Mouse (Mus musculus) liver, embryonic 12.5 days (tissue): ENCODE measurements around the gene 2310061I04Rik. TPM values are rescaled to one million over a fixed set of nuclear protein-coding genes. Genes with fewer than 3 reads are reported as not detected.
A peak's percentile ranks its signal among the peaks of the same experiment; 100 is the strongest.

Source experiments
- ATAC-seq: fragments of 200-750 bp; cut with Nextera tagmentation; 2 replicates; pipeline ENCODE4 v1.8.0; 2017; ENCODE audit warnings: moderate number of reproducible peaks, mild to moderate bottlenecking, moderate library complexity
- H3K27ac ChIP-seq: fragments of 300-500 bp; sonication (generic); 2 replicates; pipeline ENCODE4 v1.5.1; 2016; ENCODE audit warnings: mild to moderate bottlenecking
- H3K27me3 ChIP-seq: fragments of 300-500 bp; sonication (generic); replicated peaks from 2 replicates; pipeline ENCODE4 v1.6.1; 2016; ENCODE audit warnings: mild to moderate bottlenecking, moderate library complexity
- H3K36me3 ChIP-seq: fragments of 300-500 bp; sonication (generic); 2 replicates; pipeline ENCODE4 v1.6.1; 2016; ENCODE audit warnings: mild to moderate bottlenecking, moderate library complexity
- H3K4me1 ChIP-seq: fragments of 300-500 bp; sonication (generic); 2 replicates; pipeline ENCODE4 v1.6.1; 2016
- H3K4me2 ChIP-seq: fragments of 300-500 bp; sonication (generic); 2 replicates; pipeline ENCODE4 v1.6.1; 2016; ENCODE audit warnings: mild to moderate bottlenecking, moderate library complexity
- H3K4me3 ChIP-seq: fragments of 300-500 bp; sonication (generic); 2 replicates; pipeline ENCODE4 v1.5.1; 2016; ENCODE audit warnings: mild to moderate bottlenecking, moderate library complexity
- H3K9ac ChIP-seq: fragments of 300-500 bp; sonication (generic); 2 replicates; pipeline ENCODE4 v1.6.1; 2016; ENCODE audit warnings: mild to moderate bottlenecking, moderate library complexity
- H3K9me3 ChIP-seq: fragments of 300-500 bp; sonication (generic); replicated peaks from 2 replicates; pipeline ENCODE4 v1.6.1; 2016; ENCODE audit warnings: mild to moderate bottlenecking, moderate library complexity
- WGBS: fragments of 180-500 bp; shearing (Covaris S2); methylation state at CpG from one replicate; pipeline ENCODE4 v1.1.7; 2016; ENCODE audit not compliant: insufficient replicate concordance; 5-methylcytosine and 5-hydroxymethylcytosine counted together
- polyA plus RNA-seq: library from polyadenylated mRNA; unstranded; fragments of >200 nt; fragmentation: Nextera tagmentation; extraction: Ambion mirVana; gene quantifications from 2 replicates; pipeline ENCODE4 v1.2.1, GENCODE M21; 2016

Gene 2310061I04Rik
- polyA plus RNA-seq, 1 experiment from 2014 or later, result 20.2 TPM

DNA sequence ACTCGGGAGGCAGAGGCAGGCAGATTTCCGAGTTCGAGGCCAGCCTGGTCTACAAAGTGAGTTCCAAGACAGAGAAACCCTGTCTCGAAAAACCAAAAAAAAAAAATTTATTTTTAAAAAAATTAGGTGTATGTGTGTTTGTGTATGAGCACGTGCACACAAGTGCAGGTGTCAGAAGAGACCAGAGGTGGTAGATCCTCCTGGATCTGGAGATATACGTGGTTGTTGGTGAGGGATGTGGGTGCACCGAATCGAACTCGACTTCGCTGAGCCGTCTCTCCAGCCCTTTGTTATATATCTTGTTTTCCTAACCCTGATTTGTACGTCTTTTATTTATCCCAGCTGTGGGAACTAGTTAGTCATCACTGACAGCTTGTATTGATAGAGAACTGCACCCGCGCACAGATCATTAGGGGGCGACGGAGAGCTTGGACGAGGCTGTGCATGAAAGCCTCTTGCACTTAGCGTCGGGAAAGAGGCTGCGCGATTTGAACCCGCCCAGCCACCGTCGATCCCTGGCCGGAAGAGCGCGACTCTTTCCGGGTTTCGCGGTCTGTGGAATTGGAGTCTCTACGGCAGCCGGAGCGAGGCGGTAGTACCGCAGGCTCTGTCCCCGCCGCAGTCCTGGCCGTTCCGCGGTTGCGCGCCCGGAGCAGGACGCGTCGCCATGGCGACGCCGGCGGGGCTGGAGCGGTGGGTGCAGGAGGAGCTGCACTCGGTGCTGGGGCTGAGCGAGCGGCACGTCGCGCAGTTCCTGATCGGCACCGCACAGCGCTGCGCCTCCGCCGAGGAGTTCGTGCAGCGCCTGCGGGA lies 17.8 kb downstream of the 2310061I04Rik start, which contains the start of gene Dhx16:
TSS of gene Dhx16 (plus strand) at position 575 of the 813 bp plus-strand sequence.
- WGBS, result 6% methylated on average over 66 of the region's 66 CpGs
- peaks cover 44% of the 10 kb centered on the region for H3K36me3 ChIP-seq
- peak; percentile 90 for ATAC-seq

DNA sequence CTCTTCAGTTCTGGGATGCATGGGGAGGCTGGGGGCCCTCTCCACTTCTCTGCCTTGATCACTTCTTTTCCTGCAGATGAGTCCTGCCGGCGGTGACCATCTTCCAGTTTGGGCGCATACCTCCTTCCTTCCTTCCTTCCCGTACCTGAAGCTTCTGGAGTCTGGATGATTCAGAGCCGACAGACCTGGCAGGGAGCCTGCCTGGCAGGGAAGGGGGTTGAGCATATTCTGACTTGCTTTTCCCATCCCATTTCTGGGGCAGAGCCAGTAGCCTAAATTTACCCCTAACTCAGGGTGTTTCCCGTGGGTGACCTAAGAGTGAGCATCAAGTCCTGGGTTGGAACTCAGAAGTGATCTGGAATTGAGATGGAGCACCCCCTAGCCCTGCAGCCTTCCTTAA lies 22.5 kb downstream of the 2310061I04Rik start:
- Histone ChIP-seq H3K4me1 (peaks cover 47% of the 10 kb centered on the region), H3K36me3 (peaks cover 19% of the 10 kb centered on the region), H3K9ac (0 out of 2 replicates have a peak overlapping the region, but pooled peaks have one; percentile 15), H3K9me3 (peaks cover 6% of the 10 kb centered on the region; the same call in 1 of the 2 replicates), H3K4me2 (no peak overlapping the region), H3K27ac (no peak overlapping the region), H3K27me3 (no peaks in the 10 kb centered on the region; the same call in 1 of the 2 replicates), H3K4me3 (no peak overlapping the region)
- ATAC-seq, result no peak
- WGBS, result 75% methylated on average over 6 of the region's 6 CpGs

More for the DNA sequence above, 17.8 kb downstream of the 2310061I04Rik start, which contains the start of gene Dhx16:
- Histone ChIP-seq H3K27ac (peak within 1 kb of the TSS; percentile 79), H3K9me3 (no peaks in the 10 kb centered on the region), H3K4me3 (peak within 1 kb of the TSS; percentile 97), H3K27me3 (no peaks in the 10 kb centered on the region), H3K9ac (peak within 1 kb of the TSS; percentile 91), H3K4me2 (peak within 1 kb of the TSS; percentile 88), H3K4me1 (peaks cover 22% of the 10 kb centered on the region)

DNA sequence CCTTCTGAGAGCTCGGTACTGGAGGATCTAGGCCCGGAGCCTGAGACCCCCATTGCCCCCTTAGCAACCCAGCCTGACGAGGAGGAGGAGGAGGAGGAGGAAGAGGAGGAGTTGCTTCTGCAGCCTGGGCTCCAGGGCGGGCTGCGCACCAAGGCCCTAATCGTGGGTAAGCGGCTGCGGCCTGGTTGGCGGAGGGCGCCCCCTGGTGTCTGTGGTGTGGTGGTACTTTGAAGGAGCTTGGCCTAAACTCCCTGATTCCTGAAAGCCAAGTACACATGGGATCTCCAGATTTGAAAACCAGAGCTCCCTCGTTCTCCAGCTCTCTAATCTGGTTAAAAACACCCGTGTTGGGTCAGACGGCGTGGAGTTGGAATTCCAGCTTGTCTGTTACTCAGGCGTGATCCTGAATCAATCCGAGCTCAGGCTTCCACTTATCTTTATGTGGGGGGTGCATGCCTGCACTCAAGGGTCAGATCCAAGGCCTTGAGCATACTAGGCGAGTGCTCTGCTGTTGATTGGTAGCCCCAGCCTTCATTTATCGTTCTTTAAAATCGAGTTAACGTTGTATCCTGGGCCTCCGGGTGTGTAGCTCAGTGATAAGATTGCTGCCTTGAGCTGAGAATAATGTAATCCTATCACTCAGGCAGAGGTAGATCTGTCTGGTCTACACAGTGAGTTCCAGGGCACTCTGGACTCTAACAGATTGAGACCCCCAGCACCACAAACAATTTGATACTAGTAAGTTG lies 23.3 kb downstream of the 2310061I04Rik start:
- 10% methylated on average over 21 of the region's 21 CpGs for WGBS
- Histone ChIP-seq H3K4me3 (no peak overlapping the region), H3K36me3 (peaks cover 19% of the 10 kb centered on the region), H3K27me3 (peaks cover 8% of the 10 kb centered on the region), H3K4me1 (peaks cover 52% of the 10 kb centered on the region), H3K27ac (peak overlapping the region; percentile 27; the same call in 1 of the 2 replicates), H3K9ac (no peak overlapping the region; the same call in 1 of the 2 replicates), H3K4me2 (peak overlapping the region; percentile 44), H3K9me3 (peaks cover 6% of the 10 kb centered on the region; the same call in 1 of the 2 replicates)
- peak; percentile 57 for ATAC-seq

DNA sequence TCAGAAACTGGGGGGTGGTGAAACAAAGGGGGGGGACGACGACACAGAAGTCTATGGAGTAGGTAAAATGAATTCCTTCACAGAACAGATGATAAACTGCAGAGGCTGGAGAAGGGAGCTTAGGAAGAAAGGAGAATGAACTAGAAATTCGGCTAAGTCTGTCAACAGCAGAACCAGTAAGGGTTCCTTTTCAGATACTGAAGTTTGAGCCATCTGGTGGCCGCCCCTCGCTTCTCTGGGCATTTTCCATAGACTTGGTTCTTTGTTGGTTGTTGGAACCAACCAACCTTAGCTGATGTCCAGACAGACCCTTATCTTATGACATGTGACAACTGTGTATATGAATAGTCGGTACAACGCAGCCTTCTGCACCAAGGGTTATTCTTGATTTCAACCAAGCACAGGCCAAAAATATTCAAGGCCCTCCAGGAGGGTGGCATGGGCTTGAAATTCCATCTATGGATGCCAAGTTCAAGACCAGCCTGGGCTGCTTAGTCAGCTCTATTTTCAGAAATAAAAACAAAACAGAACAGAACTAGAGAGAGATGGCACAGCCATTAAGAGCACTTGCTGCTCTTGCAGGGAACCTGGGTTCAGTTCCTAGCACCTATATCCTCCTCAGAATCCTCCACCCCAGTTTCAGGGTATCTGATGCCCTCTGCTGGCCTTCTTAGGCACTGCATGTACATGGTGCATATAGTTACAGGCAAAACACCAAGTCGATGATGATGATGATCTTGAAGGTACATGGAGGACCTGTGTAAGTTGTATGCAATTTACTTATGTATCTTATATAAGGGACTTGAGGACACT lies 26.1 kb downstream of the 2310061I04Rik start:
- peaks cover 80% of the 10 kb centered on the region for H3K4me1 ChIP-seq
- H3K9ac ChIP-seq, result no peak overlapping the region; the same call in 1 of the 2 replicates

DNA sequence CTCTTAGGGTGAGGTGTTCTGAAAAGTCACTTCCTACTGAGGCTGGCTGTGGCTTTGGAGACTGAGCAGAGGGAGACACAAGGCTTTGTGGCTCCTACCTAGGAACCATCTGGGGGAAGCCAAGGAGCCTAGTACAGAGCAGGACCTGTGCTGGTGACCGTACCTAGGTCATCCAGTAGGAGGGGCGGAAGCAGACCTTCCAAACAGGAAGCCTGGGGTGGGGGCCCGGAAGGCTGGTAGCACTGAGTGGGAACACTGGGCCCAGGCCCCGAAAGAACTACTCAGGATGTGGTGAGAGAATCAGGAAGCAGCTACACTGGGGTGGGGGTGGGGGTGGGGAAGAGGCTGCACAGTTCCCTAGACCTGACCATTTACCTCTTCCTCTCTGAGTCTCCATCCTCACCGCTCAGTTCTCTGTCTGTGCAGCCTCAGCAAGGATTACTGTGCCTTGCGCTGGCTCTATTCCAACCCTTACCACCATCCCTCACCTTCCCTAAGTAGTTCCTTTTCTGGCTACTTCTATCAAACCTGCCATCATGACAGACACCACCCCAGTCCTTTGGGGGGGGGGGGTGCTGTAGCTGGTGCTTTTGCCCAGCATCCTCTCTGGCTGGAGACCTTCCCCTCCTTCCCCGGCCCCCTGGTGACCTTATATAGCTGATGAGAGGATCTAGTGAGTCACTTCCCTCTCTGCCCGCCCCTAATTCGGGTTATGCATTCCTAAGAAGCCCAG lies 26.9 kb downstream of the 2310061I04Rik start:
- Histone ChIP-seq H3K36me3 (peaks cover 19% of the 10 kb centered on the region), H3K4me1 (peaks cover 88% of the 10 kb centered on the region)

More for the DNA sequence above, 26.1 kb downstream of the 2310061I04Rik start:
- Histone ChIP-seq H3K4me3 (peak overlapping the region; percentile 61), H3K4me2 (peak overlapping the region; percentile 91), H3K9me3 (peaks cover 6% of the 10 kb centered on the region; the same call in 1 of the 2 replicates), H3K27me3 (peaks cover 36% of the 10 kb centered on the region), H3K27ac (peak overlapping the region; percentile 78), H3K36me3 (peaks cover 19% of the 10 kb centered on the region)
- no peak for ATAC-seq
- 35% methylated on average over 8 of the region's 8 CpGs for WGBS

DNA sequence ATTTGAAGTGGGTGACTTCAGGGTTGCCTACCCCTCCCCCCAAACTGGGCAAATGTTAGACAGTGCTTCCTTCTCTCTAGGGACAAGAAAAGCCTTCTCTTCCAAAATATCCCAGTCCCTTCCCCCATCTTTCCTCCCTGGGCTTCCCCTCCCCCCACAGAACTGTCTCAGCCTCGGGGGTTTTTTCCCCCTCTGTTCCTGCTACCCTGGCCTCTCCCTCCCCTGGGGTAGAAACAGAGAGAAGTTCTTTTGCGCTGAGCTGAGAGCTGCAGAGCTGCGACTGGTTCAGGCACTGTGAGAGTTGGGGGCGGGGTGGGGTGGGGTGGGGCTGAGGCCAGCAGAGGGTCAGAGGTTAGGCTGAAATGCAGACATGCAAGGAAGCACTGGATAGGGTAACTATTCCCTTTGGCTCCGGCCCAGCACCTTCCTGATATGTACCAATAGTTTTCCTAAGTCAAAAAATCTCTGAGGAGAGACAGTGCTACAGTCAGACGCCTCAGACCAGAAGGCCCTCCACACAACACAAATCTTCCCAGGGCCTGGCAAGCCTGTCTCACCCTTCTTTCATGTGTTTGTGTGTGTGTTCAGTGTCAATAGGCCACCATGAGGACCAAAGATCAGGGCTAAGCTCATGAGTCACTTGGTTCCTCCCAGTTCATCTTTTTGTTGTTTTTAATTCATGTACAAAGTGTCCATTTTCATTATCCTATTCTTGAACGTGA lies 27.7 kb downstream of the 2310061I04Rik start:
- H3K9me3 ChIP-seq, result peaks cover 6% of the 10 kb centered on the region; the same call in 1 of the 2 replicates
- H3K4me1 ChIP-seq, result peaks cover 93% of the 10 kb centered on the region
- H3K36me3 ChIP-seq, result peaks cover 11% of the 10 kb centered on the region
- H3K27me3 ChIP-seq, result peaks cover 52% of the 10 kb centered on the region
- H3K4me3 ChIP-seq, result peak overlapping the region; percentile 61
- 8% methylated on average over 7 of the region's 7 CpGs for WGBS
- peak overlapping the region; percentile 62 for H3K9ac ChIP-seq
- peak overlapping the region; percentile 91 for H3K4me2 ChIP-seq
- ATAC-seq, result peak; percentile 22
- H3K27ac ChIP-seq, result peak overlapping the region; percentile 78

More for the DNA sequence above, 26.9 kb downstream of the 2310061I04Rik start:
- H3K27me3 ChIP-seq, result peaks cover 44% of the 10 kb centered on the region
- WGBS, result 15% methylated on average over 9 of the region's 9 CpGs
- H3K27ac ChIP-seq, result peak overlapping the region; percentile 78
- no peak overlapping the region; the same call in 1 of the 2 replicates for H3K9ac ChIP-seq
- peak overlapping the region; percentile 91 for H3K4me2 ChIP-seq
- H3K9me3 ChIP-seq, result peaks cover 6% of the 10 kb centered on the region; the same call in 1 of the 2 replicates
- ATAC-seq, result peak; percentile 50
- peak overlapping the region; percentile 61 for H3K4me3 ChIP-seq

DNA sequence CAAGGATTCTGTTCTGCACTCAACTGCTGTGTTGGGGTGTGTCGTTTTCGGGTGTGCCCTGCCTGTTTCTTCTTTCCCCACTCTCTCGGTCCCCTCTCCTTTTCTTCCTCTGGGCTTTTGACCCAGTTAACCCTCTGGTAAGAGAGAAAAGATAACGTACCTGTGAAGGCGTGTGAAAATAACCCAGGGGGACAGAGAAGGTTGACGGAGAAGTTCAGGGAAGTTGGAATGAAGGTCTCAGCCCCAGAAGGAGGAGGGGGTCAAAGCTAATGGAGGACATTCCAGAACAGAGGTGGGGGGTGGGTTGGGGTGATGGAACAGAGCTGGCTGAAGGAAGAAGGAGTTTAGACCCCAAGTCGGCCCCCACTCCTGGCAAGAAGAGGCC lies 28.3 kb downstream of the 2310061I04Rik start:
- Histone ChIP-seq H3K4me3 (peak overlapping the region; percentile 61), H3K36me3 (peaks cover 7% of the 10 kb centered on the region), H3K9me3 (peaks cover 6% of the 10 kb centered on the region; the same call in 1 of the 2 replicates), H3K4me1 (peaks cover 90% of the 10 kb centered on the region), H3K4me2 (peak overlapping the region; percentile 91), H3K27me3 (peaks cover 58% of the 10 kb centered on the region), H3K27ac (peak overlapping the region; percentile 78), H3K9ac (peak overlapping the region; percentile 62)
- WGBS, result 6% methylated on average over 7 of the region's 7 CpGs
- no peak for ATAC-seq

DNA sequence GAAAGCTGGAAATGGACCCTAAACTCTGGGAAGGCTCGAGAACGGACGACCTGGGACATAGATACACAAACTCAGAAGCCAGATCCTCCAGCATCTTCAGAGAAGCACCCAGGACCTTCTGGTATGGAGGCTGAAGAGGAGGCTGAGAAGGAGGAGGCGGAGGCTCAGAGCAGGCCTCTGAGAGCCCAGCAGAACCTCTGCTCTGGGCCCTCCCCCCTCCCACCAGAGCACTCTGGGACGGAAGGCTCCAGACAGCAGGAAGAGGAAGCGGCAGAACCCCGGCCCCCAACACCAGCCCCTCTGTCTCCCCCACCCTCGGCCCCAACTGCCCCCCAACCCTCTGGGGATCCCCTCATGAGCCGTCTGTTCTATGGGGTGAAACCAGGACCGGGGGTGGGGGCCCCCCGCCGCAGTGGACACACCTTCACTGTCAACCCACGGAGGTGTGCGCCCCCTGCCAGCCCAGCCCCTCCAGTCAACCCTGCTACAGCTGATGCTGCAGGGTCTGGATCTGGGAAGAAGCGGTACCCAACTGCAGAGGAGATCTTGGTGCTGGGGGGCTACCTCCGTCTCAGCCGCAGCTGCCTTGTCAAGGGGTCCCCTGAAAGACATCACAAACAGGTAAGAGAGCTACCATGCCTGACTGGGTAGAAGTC lies 28.9 kb downstream of the 2310061I04Rik start:
- peaks cover 7% of the 10 kb centered on the region for H3K36me3 ChIP-seq
- H3K9ac ChIP-seq, result peak overlapping the region; percentile 62
- peaks cover 6% of the 10 kb centered on the region; the same call in 1 of the 2 replicates for H3K9me3 ChIP-seq
- peak overlapping the region; percentile 78 for H3K27ac ChIP-seq
- peaks cover 83% of the 10 kb centered on the region for H3K4me1 ChIP-seq
- WGBS, result 15% methylated on average over 17 of the region's 17 CpGs
- H3K4me3 ChIP-seq, result peak overlapping the region; percentile 61
- no peak for ATAC-seq
- H3K27me3 ChIP-seq, result peaks cover 64% of the 10 kb centered on the region
- peak overlapping the region; percentile 91 for H3K4me2 ChIP-seq

DNA sequence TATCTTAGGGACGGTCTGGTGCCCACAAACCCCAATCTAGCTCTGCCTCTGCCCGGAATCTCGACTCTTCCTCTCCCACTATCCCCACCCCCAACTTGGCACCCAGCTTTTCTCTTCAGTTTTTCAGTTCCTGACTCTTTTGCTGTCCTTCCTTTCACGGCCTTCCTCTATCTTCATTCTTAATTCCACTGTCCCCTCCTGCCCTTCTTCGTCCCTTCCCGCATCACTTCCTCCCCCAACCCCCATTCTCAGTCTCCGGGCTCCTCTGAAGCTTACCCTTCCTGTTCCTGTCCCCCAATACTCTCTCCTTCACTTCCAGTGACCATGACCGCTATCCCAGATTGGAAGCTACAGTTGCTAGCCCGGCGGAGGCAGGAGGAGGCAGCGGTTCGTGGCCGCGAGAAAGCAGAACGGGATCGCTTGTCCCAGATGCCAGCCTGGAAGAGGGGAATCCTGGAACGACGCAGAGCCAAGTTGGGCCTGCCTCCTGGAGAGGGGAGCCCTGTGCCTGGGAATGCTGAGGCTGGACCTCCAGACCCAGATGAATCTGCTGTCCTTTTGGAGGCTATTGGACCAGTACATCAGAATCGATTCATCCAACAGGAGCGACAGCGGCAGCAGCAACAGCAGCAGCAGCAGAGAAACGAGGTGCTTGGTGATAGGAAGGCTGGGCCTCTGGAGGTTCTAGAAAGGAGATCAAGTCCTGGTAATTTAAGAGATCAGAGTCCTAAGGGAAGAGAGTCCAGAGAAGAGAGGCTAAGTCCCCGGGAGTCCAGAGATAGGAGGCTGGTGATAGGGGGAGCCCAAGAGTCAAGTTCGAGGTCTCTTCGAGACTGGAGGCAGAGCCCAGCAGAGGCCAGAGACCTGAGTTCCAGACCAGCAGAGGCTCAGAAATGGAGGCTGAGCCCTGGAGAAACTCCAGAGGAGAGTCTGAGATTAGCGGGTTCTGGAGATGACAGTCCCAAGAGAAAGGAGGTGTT lies 30.0 kb downstream of the 2310061I04Rik start:
- H3K27ac ChIP-seq, result peak overlapping the region; percentile 78
- peak overlapping the region; percentile 91 for H3K4me2 ChIP-seq
- H3K27me3 ChIP-seq, result peaks cover 70% of the 10 kb centered on the region
- H3K9me3 ChIP-seq, result peaks cover 6% of the 10 kb centered on the region; the same call in 1 of the 2 replicates
- H3K4me3 ChIP-seq, result peak overlapping the region; percentile 61
- 4% methylated on average over 26 of the region's 26 CpGs for WGBS
- H3K36me3 ChIP-seq, result peaks cover 7% of the 10 kb centered on the region
- no peak for ATAC-seq
- H3K4me1 ChIP-seq, result peaks cover 77% of the 10 kb centered on the region
- peak overlapping the region; percentile 66 for H3K9ac ChIP-seq
